Mouse (Mus musculus) myocyte (in vitro differentiated cells): ENCODE results near the gene Nr3c2. TPM values are rescaled to one million over a fixed set of nuclear protein-coding genes. Genes with fewer than 3 reads are reported as not detected.

Experiments used
- H3K27me3 ChIP-seq: one replicate; pipeline ENCODE4 v1.6.1; 2011; ENCODE audit not compliant: control insufficient read depth, insufficient read depth, insufficient read length
- H3K36me3 ChIP-seq: one replicate; pipeline ENCODE4 v1.6.1; 2011; ENCODE audit not compliant: control insufficient read depth, insufficient read depth
- H3K4me2 ChIP-seq: one replicate; pipeline ENCODE4 v1.6.1; 2011; ENCODE audit warnings: low read depth, control low read depth
- H3K4me3 ChIP-seq: one replicate; pipeline ENCODE4 v1.5.1; 2011; ENCODE audit warnings: mild to moderate bottlenecking, control low read depth, moderate library complexity
- H3K79me2 ChIP-seq: one replicate; pipeline ENCODE4 v1.6.1; 2011; ENCODE audit not compliant: control insufficient read depth, insufficient read depth
- H3ac ChIP-seq: one replicate; pipeline ENCODE4 v1.6.1; 2011; ENCODE audit not compliant: control insufficient read depth, insufficient read length
- CEBPB ChIP-seq: IDR thresholded peaks from 2 replicates; pipeline ENCODE4 v1.6.1; 2011; ENCODE audit warnings: mild to moderate bottlenecking, moderate library complexity; ENCODE audit not compliant: poor library complexity, insufficient read depth, severe bottlenecking
- E2F4 ChIP-seq: IDR thresholded peaks from one replicate; pipeline ENCODE4 v1.6.1; 2011; ENCODE audit warnings: mild to moderate bottlenecking, control low read depth, moderate library complexity; ENCODE audit not compliant: insufficient read depth
- MAX ChIP-seq: IDR thresholded peaks from one replicate; pipeline ENCODE4 v1.6.1; 2011; ENCODE audit warnings: low read depth, mild to moderate bottlenecking, control low read depth
- MYOD1 ChIP-seq, 3 experiments: IDR thresholded peaks; one replicate each; pipeline ENCODE4 v1.6.1; 2011; ENCODE audit warnings: control low read depth in 2 of 3, low read depth in 2 of 3, mild to moderate bottlenecking in 2 of 3, moderate library complexity in 1 of 3; ENCODE audit not compliant: insufficient read length in 2 of 3, control insufficient read depth in 1 of 3
- MYOG ChIP-seq, 3 experiments: IDR thresholded peaks; one replicate each; pipeline ENCODE4 v1.6.1; 2011; ENCODE audit warnings: control low read depth in 2 of 3, low read depth in 2 of 3, mild to moderate bottlenecking in 2 of 3; ENCODE audit not compliant: insufficient read length in 2 of 3, control insufficient read depth in 1 of 3, insufficient read depth in 1 of 3
- POLR2A ChIP-seq: IDR thresholded peaks from one replicate; pipeline ENCODE4 v1.6.1; 2011; ENCODE audit warnings: low read depth, mild to moderate bottlenecking, control low read depth, moderate library complexity; ENCODE audit not compliant: insufficient read length
- POLR2AphosphoS2 ChIP-seq: IDR thresholded peaks from one replicate; pipeline ENCODE4 v1.6.1; 2011; ENCODE audit warnings: low read depth, control low read depth; ENCODE audit not compliant: insufficient read length
- REST ChIP-seq: IDR thresholded peaks from one replicate; pipeline ENCODE4 v1.6.1; 2011; ENCODE audit warnings: mild to moderate bottlenecking, control low read depth, moderate library complexity; ENCODE audit not compliant: insufficient read depth, insufficient read length
- SRF ChIP-seq: IDR thresholded peaks from one replicate; pipeline ENCODE4 v1.6.1; 2011; ENCODE audit warnings: low read depth; ENCODE audit not compliant: control insufficient read depth, insufficient read length
- TCF12 ChIP-seq: IDR thresholded peaks from one replicate; pipeline ENCODE4 v1.6.1; 2011; ENCODE audit warnings: mild to moderate bottlenecking, control low read depth; ENCODE audit not compliant: poor library complexity, insufficient read depth, severe bottlenecking
- TCF3 ChIP-seq: IDR thresholded peaks from one replicate; pipeline ENCODE4 v1.6.1; 2011; ENCODE audit warnings: low read depth, control low read depth; ENCODE audit not compliant: insufficient read length
- USF1 ChIP-seq: IDR thresholded peaks from one replicate; pipeline ENCODE4 v1.6.1; 2011; ENCODE audit warnings: low read depth, mild to moderate bottlenecking, control low read depth, moderate library complexity
- polyA plus RNA-seq: library from polyadenylated mRNA; unstranded; fragments of >200 nt; fragmentation: generic; extraction: Trizol; gene quantifications from one replicate; pipeline ENCODE4 v1.2.1, GENCODE M21; 2012; ENCODE audit warnings: missing spikeins

Nr3c2 gene
- polyA plus RNA-seq, 1 experiment = 0.11 TPM

GRCm38 (mm10) chr8:77231834-77232233, 332.6 kb downstream of the Nr3c2 start:
- Histone ChIP-seq H3K79me2 (no peaks in the 10 kb centered on the region), H3K27me3 (no peaks in the 10 kb centered on the region), H3K36me3 (no peaks in the 10 kb centered on the region), H3ac (no peak overlapping the region), H3K4me2 (no peak overlapping the region), H3K4me3 (no peak overlapping the region)
- TF ChIP-seq USF1 (no peak), POLR2A (no peak), MAX (no peak), REST (no peak), MYOD1 (IDR thresholded peaks at IDR 0.05; ENCODE audit: control insufficient read depth in 1 of 3, insufficient read length in 2 of 3, low read depth in 2 of 3) (no peak), MYOG (IDR thresholded peaks at IDR 0.05; ENCODE audit: control insufficient read depth in 1 of 3, insufficient read depth in 1 of 3, insufficient read length in 2 of 3, low read depth in 2 of 3) (no peak), E2F4 (no peak), TCF3 (no peak), SRF (no peak), CEBPB (no peak), TCF12 (no peak)

- Histone ChIP-seq H3K27me3 (no peaks in the 10 kb centered on the region), H3K4me2 (no peak overlapping the region), H3ac (no peak overlapping the region), H3K36me3 (no peaks in the 10 kb centered on the region), H3K4me3 (no peak overlapping the region), H3K79me2 (no peaks in the 10 kb centered on the region)
- TF ChIP-seq USF1 = no peak
- TF ChIP-seq TCF3 = no peak
- no peak for TF ChIP-seq POLR2AphosphoS2
- no peak for TF ChIP-seq CEBPB
- TF ChIP-seq E2F4 = no peak
- TF ChIP-seq MYOG (IDR thresholded peaks at IDR 0.05; ENCODE audit: control insufficient read depth in 1 of 3, insufficient read depth in 1 of 3, insufficient read length in 2 of 3, low read depth in 2 of 3) = no peak
- TF ChIP-seq SRF = no peak
- no peak for TF ChIP-seq TCF12
- no peak for TF ChIP-seq POLR2A
- no peak for TF ChIP-seq REST
- TF ChIP-seq MYOD1 (IDR thresholded peaks at IDR 0.05; ENCODE audit: control insufficient read depth in 1 of 3, insufficient read length in 2 of 3, low read depth in 2 of 3) = no peak
- no peak for TF ChIP-seq MAX
Observed at GRCm38 (mm10) chr8:77232411-77232810, 333.2 kb downstream of the Nr3c2 start.

GRCm38 (mm10) chr8:77236701-77237100, 337.5 kb downstream of the Nr3c2 start:
- Histone ChIP-seq H3ac (no peak overlapping the region), H3K4me3 (no peak overlapping the region)
- TF ChIP-seq CEBPB (no peak), MYOD1 (IDR thresholded peaks at IDR 0.05; ENCODE audit: control insufficient read depth in 1 of 3, insufficient read length in 2 of 3, low read depth in 2 of 3) (no peak), E2F4 (no peak), USF1 (no peak), POLR2AphosphoS2 (no peak), TCF3 (no peak), MYOG (IDR thresholded peaks at IDR 0.05; ENCODE audit: control insufficient read depth in 1 of 3, insufficient read depth in 1 of 3, insufficient read length in 2 of 3, low read depth in 2 of 3) (no peak), POLR2A (no peak), TCF12 (no peak), REST (no peak)

GRCm38 (mm10) chr8:77239462-77239861, 340.2 kb downstream of the Nr3c2 start:
- Histone ChIP-seq H3K4me3 (no peak overlapping the region), H3K79me2 (no peaks in the 10 kb centered on the region), H3K27me3 (no peaks in the 10 kb centered on the region), H3K36me3 (no peaks in the 10 kb centered on the region), H3ac (no peak overlapping the region), H3K4me2 (no peak overlapping the region)
- TF ChIP-seq E2F4 (no peak), MYOD1 (IDR thresholded peaks at IDR 0.05; ENCODE audit: control insufficient read depth in 1 of 3, insufficient read length in 2 of 3, low read depth in 2 of 3) (no peak), REST (no peak), POLR2A (no peak), POLR2AphosphoS2 (no peak), MYOG (IDR thresholded peaks at IDR 0.05; ENCODE audit: control insufficient read depth in 1 of 3, insufficient read depth in 1 of 3, insufficient read length in 2 of 3, low read depth in 2 of 3) (no peak), USF1 (no peak), TCF3 (no peak), SRF (no peak), CEBPB (no peak), MAX (no peak), TCF12 (no peak)

More at GRCm38 (mm10) chr8:77236701-77237100, 337.5 kb downstream of the Nr3c2 start:
- Histone ChIP-seq H3K36me3 (no peaks in the 10 kb centered on the region), H3K79me2 (no peaks in the 10 kb centered on the region), H3K4me2 (no peak overlapping the region), H3K27me3 (no peaks in the 10 kb centered on the region)
